Mouse (Mus musculus) midbrain, embryonic 11.5 days (tissue): ENCODE data around the gene Hsd11b2. TPM values are rescaled to one million over a fixed set of nuclear protein-coding genes. Genes with fewer than 3 reads are reported as not detected.

ENCODE experiments used
- ATAC-seq: fragments of 200-750 bp; cut with Nextera tagmentation; 2 replicates; pipeline ENCODE4 v1.8.0; 2017; ENCODE audit warnings: moderate TSS enrichment, moderate library complexity; ENCODE audit not compliant: low FRiP score
- DNase-seq: peaks from one replicate; pipeline ENCODE4 v3.0.0; 2015; ENCODE audit warnings: low spot score; ENCODE audit errors: missing footprints
- H3K27ac ChIP-seq: fragments of 300-500 bp; sonication (generic); 2 replicates; pipeline ENCODE4 v1.5.1; 2014; ENCODE audit warnings: low read depth, low read length
- H3K27me3 ChIP-seq: fragments of 300-500 bp; sonication (generic); 2 replicates; pipeline ENCODE4 v1.6.1; 2014; ENCODE audit warnings: mild to moderate bottlenecking, low read length, moderate library complexity, mixed read lengths; ENCODE audit not compliant: control insufficient read depth, insufficient read depth
- H3K36me3 ChIP-seq: fragments of 300-500 bp; sonication (generic); 2 replicates; pipeline ENCODE4 v1.6.1; 2014; ENCODE audit warnings: mild to moderate bottlenecking, low read length, moderate library complexity, mixed read lengths; ENCODE audit not compliant: control insufficient read depth, insufficient read depth
- H3K4me1 ChIP-seq: fragments of 300-500 bp; sonication (generic); 2 replicates; pipeline ENCODE4 v1.6.1; 2014; ENCODE audit warnings: low read length; ENCODE audit not compliant: control insufficient read depth, insufficient read depth
- H3K4me2 ChIP-seq: fragments of 300-500 bp; sonication (generic); 2 replicates; pipeline ENCODE4 v1.6.1; 2014; ENCODE audit warnings: mild to moderate bottlenecking, moderate library complexity
- H3K4me3 ChIP-seq: fragments of 300-500 bp; sonication (generic); 2 replicates; pipeline ENCODE4 v1.5.1; 2014; ENCODE audit warnings: low read depth, low read length
- H3K9ac ChIP-seq: fragments of 300-500 bp; sonication (generic); 2 replicates; pipeline ENCODE4 v1.6.1; 2014; ENCODE audit warnings: low read length
- H3K9me3 ChIP-seq: fragments of 300-500 bp; sonication (generic); 2 replicates; pipeline ENCODE4 v1.6.1; 2016; ENCODE audit warnings: low read length; ENCODE audit not compliant: control insufficient read depth
- WGBS: fragments of 180-500 bp; shearing (Covaris S2); extraction: QIAGEN DNeasy Blood & Tissue Kit; methylation state at CpG from one replicate; pipeline ENCODE4 v1.1.7; 2014; 5-methylcytosine and 5-hydroxymethylcytosine counted together
- polyA plus RNA-seq: library from polyadenylated mRNA; unstranded; fragments of >200 nt; fragmentation: Nextera tagmentation; extraction: Ambion mirVana; gene quantifications from 2 replicates; pipeline ENCODE4 v1.2.1, GENCODE M21; 2014

Hsd11b2 gene
- polyA plus RNA-seq, 1 experiment from 2014 or later: 24.3 TPM

- ATAC-seq (no peak), DNase-seq (no peak)
- H3K9ac ChIP-seq: no peak overlapping the region
- no peak overlapping the region for H3K27ac ChIP-seq
- H3K27me3 ChIP-seq: no peaks in the 10 kb centered on the region
- no peak overlapping the region for H3K4me2 ChIP-seq
- no peaks in the 10 kb centered on the region for H3K4me1 ChIP-seq
- H3K36me3 ChIP-seq: peaks cover 4% of the 10 kb centered on the region; the same call in 1 of the 2 replicates
- H3K4me3 ChIP-seq: no peak overlapping the region
- H3K9me3 ChIP-seq: no peaks in the 10 kb centered on the region
- 93% methylated on average over 2 of the region's 2 CpGs for WGBS
Observed at GRCm38 (mm10) chr8:105542808-105543207, 24.3 kb downstream of the Hsd11b2 start.

GRCm38 (mm10) chr8:105543703-105544102 is 25.1 kb downstream of the Hsd11b2 start:
- no peak overlapping the region for H3K9ac ChIP-seq
- H3K4me1 ChIP-seq: no peaks in the 10 kb centered on the region
- H3K9me3 ChIP-seq: no peaks in the 10 kb centered on the region
- no peak overlapping the region for H3K4me3 ChIP-seq
- DNase-seq (no peak), ATAC-seq (no peak)
- H3K4me2 ChIP-seq: no peak overlapping the region
- no peak overlapping the region for H3K27ac ChIP-seq
- no peaks in the 10 kb centered on the region for H3K27me3 ChIP-seq
- peaks cover 4% of the 10 kb centered on the region; the same call in 1 of the 2 replicates for H3K36me3 ChIP-seq
- 69% methylated on average over 1 of the region's 1 CpGs for WGBS

DNA sequence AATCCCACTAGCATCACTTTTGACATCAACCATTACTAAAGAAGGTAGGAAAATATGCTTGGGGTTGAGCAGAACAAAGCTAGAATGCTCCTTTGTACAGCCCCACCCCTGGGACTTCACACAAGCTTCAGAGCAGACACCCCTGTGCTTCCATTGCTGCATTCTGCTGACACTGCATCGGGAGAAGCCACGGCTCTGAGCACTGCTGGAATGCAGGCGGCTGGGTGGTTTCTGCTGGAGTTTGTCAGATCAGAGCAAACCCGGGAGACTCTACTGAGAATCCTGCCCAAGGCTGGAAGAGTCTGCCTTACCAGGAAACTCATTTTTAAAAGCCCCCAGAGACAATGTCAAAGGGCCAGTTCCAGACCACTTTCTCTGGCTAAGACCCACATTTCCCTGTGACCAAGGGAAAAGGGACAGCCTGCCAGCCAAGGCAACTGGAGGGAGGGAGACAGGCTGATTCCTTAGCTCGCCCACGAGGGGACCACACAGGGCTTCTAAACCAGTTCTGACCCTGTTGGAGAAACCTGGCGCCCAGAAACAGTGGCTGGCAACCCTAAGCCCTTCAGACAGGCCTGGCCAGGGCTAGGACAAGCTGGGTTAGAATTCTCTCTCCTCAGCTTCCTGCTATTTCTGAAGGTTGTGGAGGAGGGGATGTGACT is 26.1 kb downstream of the Hsd11b2 start:
- Histone ChIP-seq H3K4me3 (no peak overlapping the region), H3K9ac (no peak overlapping the region)
- 66% methylated on average over 7 of the region's 7 CpGs for WGBS

GRCm38 (mm10) chr8:105545249-105545648 is 26.7 kb downstream of the Hsd11b2 start:
- Histone ChIP-seq H3K27me3 (no peaks in the 10 kb centered on the region), H3K9me3 (no peaks in the 10 kb centered on the region), H3K4me1 (no peaks in the 10 kb centered on the region), H3K27ac (no peak overlapping the region), H3K4me3 (no peak overlapping the region), H3K36me3 (no peaks in the 10 kb centered on the region), H3K9ac (no peak overlapping the region), H3K4me2 (no peak overlapping the region)
- 88% methylated on average over 3 of the region's 3 CpGs for WGBS
- DNase-seq: no peak
- no peak for ATAC-seq

More for the DNA sequence above, 26.1 kb downstream of the Hsd11b2 start:
- Histone ChIP-seq H3K4me1 (no peaks in the 10 kb centered on the region), H3K27me3 (no peaks in the 10 kb centered on the region), H3K4me2 (no peak overlapping the region), H3K27ac (no peak overlapping the region), H3K9me3 (no peaks in the 10 kb centered on the region), H3K36me3 (no peaks in the 10 kb centered on the region)
- no peak for ATAC-seq
- DNase-seq: no peak

- no peak overlapping the region for H3K9ac ChIP-seq
- no peak for DNase-seq
- H3K36me3 ChIP-seq: no peaks in the 10 kb centered on the region
- no peak for ATAC-seq
- H3K4me3 ChIP-seq: no peak overlapping the region
- H3K9me3 ChIP-seq: no peaks in the 10 kb centered on the region
- no peaks in the 10 kb centered on the region for H3K27me3 ChIP-seq
- no peak overlapping the region for H3K4me2 ChIP-seq
- H3K27ac ChIP-seq: no peak overlapping the region
- H3K4me1 ChIP-seq: no peaks in the 10 kb centered on the region
- 92% methylated on average over 6 of the region's 6 CpGs for WGBS
Observed at GRCm38 (mm10) chr8:105546384-105547350, 28.1 kb downstream of the Hsd11b2 start.

DNA sequence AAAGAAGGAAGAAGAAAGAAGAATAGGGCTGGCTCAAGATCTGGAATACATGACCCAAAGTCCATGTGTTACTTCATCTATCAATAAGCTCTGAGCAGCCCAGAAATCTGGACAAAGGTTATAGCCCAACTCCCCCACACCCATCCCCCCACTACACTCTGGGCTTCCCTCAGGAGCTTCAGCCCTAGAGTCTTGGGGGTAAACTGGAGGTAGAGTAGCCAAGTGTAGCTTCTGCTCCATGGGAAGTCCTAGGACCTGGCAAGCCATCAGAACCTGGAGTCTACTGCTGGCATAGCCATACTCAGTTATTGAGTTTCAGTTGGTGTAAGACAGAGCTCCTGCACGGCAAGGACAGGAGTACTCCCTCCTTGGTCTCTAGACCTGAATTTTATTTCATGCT is 31.0 kb downstream of the Hsd11b2 start:
- no peak overlapping the region for H3K4me3 ChIP-seq
- DNase-seq: no peak
- no peaks in the 10 kb centered on the region for H3K4me1 ChIP-seq
- no peak for ATAC-seq
- H3K27ac ChIP-seq: no peak overlapping the region
- H3K27me3 ChIP-seq: no peaks in the 10 kb centered on the region
- H3K9me3 ChIP-seq: no peaks in the 10 kb centered on the region
- no peaks in the 10 kb centered on the region for H3K36me3 ChIP-seq
- WGBS: 96% methylated on average over 1 of the region's 1 CpGs
- H3K4me2 ChIP-seq: no peak overlapping the region
- no peak overlapping the region for H3K9ac ChIP-seq

DNA sequence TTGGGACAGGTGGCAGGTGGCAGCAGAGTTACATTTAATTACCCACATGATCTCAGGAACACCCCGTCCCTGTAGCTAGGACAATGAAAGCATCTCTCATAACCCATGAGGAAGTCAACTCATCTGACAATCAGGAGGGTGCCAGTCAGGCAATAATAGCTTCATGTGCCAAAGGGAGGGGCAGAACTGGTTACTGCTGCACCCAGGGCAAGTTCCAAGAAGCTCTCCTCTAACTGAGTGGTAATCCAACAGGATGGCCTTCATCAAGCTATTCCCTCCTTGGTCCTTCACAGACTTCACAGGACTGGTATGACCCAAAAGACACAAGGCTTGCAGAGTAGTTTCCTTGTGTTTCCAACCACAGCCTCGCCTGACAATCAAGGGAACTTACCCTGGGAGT is 31.5 kb downstream of the Hsd11b2 start:
- H3K27ac ChIP-seq: no peak overlapping the region
- DNase-seq: no peak
- WGBS: 78% methylated on average over 2 of the region's 2 CpGs
- no peaks in the 10 kb centered on the region for H3K9me3 ChIP-seq
- no peak overlapping the region for H3K4me2 ChIP-seq
- no peak for ATAC-seq
- no peaks in the 10 kb centered on the region for H3K36me3 ChIP-seq
- no peak overlapping the region for H3K4me3 ChIP-seq
- H3K4me1 ChIP-seq: no peaks in the 10 kb centered on the region
- no peak overlapping the region for H3K9ac ChIP-seq
- H3K27me3 ChIP-seq: no peaks in the 10 kb centered on the region

GRCm38 (mm10) chr8:105552032-105552431 is 33.5 kb downstream of the Hsd11b2 start:
- no peak overlapping the region for H3K4me2 ChIP-seq
- no peak overlapping the region for H3K4me3 ChIP-seq
- H3K27ac ChIP-seq: no peak overlapping the region
- no peaks in the 10 kb centered on the region for H3K27me3 ChIP-seq
- ATAC-seq (no peak), DNase-seq (no peak)
- H3K9me3 ChIP-seq: no peaks in the 10 kb centered on the region
- WGBS: 90% methylated on average over 2 of the region's 2 CpGs
- no peaks in the 10 kb centered on the region for H3K36me3 ChIP-seq
- no peak overlapping the region for H3K9ac ChIP-seq
- H3K4me1 ChIP-seq: no peaks in the 10 kb centered on the region

DNA sequence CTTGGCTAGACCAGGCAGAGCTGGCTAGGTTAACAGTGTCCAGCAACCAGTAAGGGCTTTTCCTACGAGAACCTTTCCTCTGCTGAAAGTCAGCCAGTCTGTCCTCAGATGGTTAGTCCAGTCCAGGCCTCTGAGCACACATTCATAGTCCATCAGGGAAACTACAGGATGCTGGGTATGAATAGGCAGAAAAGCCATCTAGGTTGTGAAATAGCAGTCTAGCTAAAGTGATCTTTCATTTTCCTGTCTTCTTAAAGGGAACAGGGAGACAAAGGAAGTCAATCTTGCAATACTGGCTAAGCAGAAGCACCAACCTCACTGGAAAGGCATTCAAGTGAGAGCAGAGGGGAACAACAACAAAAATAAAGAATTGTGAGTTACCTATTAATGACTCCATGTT is 34.3 kb downstream of the Hsd11b2 start:
- Histone ChIP-seq H3K4me3 (no peak overlapping the region), H3K27ac (no peak overlapping the region), H3K27me3 (no peaks in the 10 kb centered on the region), H3K36me3 (no peaks in the 10 kb centered on the region), H3K9me3 (no peaks in the 10 kb centered on the region), H3K4me1 (no peaks in the 10 kb centered on the region), H3K9ac (no peak overlapping the region), H3K4me2 (no peak overlapping the region)
- WGBS: 76% methylated on average over 1 of the region's 1 CpGs
- DNase-seq (no peak), ATAC-seq (no peak)
